Mouse (Mus musculus) lung, postnatal 14 days (tissue): ENCODE results near the gene Apela.

ENCODE experiments used
- DNase-seq: peaks from one replicate; pipeline ENCODE4 v3.0.0; 2021

The Apela gene

GRCm38 (mm10) chr8:65037117-65037533 lies at the start of gene Apela:
TSS of gene Apela (minus strand) at chr8:65037336.
- DNase-seq, result peak; percentile 31

GRCm38 (mm10) chr8:65085680-65086079 lies 48.5 kb upstream of the Apela start:
- no peak for DNase-seq

GRCm38 (mm10) chr8:65080731-65081130 lies 43.6 kb upstream of the Apela start:
- no peak for DNase-seq

- no peak for DNase-seq
These were observed 37.6 kb upstream of the Apela start, which contains the start of gene Gm10663 for GRCm38 (mm10) chr8:65074733-65075132. TSS of gene Gm10663 (plus strand) at chr8:65075033.

GRCm38 (mm10) chr8:65070996-65071395 lies 33.9 kb upstream of the Apela start:
- no peak for DNase-seq

GRCm38 (mm10) chr8:65068473-65068819 lies 31.3 kb upstream of the Apela start:
- no peak for DNase-seq

GRCm38 (mm10) chr8:65067694-65068472 lies 30.7 kb upstream of the Apela start:
- DNase-seq, result no peak

- no peak for DNase-seq
These were observed 29.9 kb upstream of the Apela start for GRCm38 (mm10) chr8:65067031-65067430.

GRCm38 (mm10) chr8:65065622-65066021 lies 28.5 kb upstream of the Apela start:
- no peak for DNase-seq

- no peak for DNase-seq
These were observed 26.9 kb upstream of the Apela start for GRCm38 (mm10) chr8:65064071-65064470.

GRCm38 (mm10) chr8:65062195-65062594 lies 25.1 kb upstream of the Apela start:
- no peak for DNase-seq

GRCm38 (mm10) chr8:65056722-65057121 lies 19.6 kb upstream of the Apela start:
- DNase-seq, result no peak

- DNase-seq, result no peak
These were observed 16.8 kb upstream of the Apela start for GRCm38 (mm10) chr8:65053968-65054367.

- no peak for DNase-seq
These were observed 16.4 kb upstream of the Apela start for GRCm38 (mm10) chr8:65053554-65053953.

GRCm38 (mm10) chr8:65047801-65048200 lies 10.7 kb upstream of the Apela start:
- DNase-seq, result no peak

GRCm38 (mm10) chr8:65047193-65047592 lies 10.1 kb upstream of the Apela start:
- no peak for DNase-seq

GRCm38 (mm10) chr8:65046565-65046964 lies 9.4 kb upstream of the Apela start:
- no peak for DNase-seq

GRCm38 (mm10) chr8:65034136-65034535 lies 3.0 kb downstream of the Apela start:
- no peak for DNase-seq

- no peak for DNase-seq
These were observed 4.1 kb downstream of the Apela start for GRCm38 (mm10) chr8:65033056-65033455.

GRCm38 (mm10) chr8:65032107-65032506 lies 5.0 kb downstream of the Apela start:
- DNase-seq, result no peak

- DNase-seq, result no peak
These were observed 6.2 kb downstream of the Apela start for GRCm38 (mm10) chr8:65030735-65031485.

- no peak for DNase-seq
These were observed 7.4 kb downstream of the Apela start for GRCm38 (mm10) chr8:65029776-65030175.

GRCm38 (mm10) chr8:65028959-65029686 lies 8.0 kb downstream of the Apela start:
- no peak for DNase-seq

- peak; percentile 74 for DNase-seq
These were observed 14.7 kb downstream of the Apela start for GRCm38 (mm10) chr8:65022485-65022884.
